Mouse (Mus musculus): ENCODE data around the gene Nhs. TPM values are rescaled to one million over a fixed set of nuclear protein-coding genes. Genes with fewer than 3 reads are reported as not detected.

Gene Nhs
- polyA plus RNA-seq, 1 experiment from 2014 or later = 2.8 TPM

DNA sequence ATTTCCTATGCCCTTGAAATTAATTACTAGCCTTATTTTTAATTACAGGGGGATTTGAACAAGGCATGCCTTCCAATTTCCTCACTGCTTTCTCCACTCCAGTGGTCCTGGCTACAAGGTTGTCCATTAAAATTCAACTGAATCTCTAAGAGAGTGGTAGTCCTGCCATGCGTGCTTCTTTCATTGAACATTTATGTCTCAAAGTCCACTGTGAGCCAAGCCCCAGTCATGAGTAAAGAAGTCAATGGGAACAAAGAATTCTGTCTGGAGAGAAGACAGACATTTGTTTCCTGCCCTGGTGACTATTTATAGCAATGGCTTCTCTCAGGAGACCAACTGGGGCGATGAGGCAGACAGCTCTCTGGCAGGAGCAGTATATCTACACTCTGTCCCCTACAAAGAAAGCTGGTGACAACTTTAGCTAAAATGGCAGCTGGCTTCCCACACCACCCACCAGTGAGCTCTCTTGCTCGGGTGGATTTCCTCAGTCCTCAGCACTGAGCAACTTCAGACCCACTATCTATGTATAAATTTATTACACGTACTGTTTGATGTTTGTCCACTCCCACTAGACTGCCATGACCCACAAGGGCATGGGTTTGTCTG, 182.2 kb downstream of the Nhs start:
- Histone ChIP-seq H3K4me1 (replicated peaks; ENCODE audit: insufficient read depth, low read length) (no peaks in the 10 kb centered on the region), H3K4me2 (ENCODE audit: low read length) (no peak overlapping the region), H3K27me3 (ENCODE audit: insufficient read depth, low read length) (no peaks in the 10 kb centered on the region), H3K36me3 (ENCODE audit: insufficient read depth, low read length) (no peaks in the 10 kb centered on the region), H3K27ac (0 out of 2 replicates have a peak overlapping the region, but pooled peaks have one; percentile 16), H3K9ac (ENCODE audit: low read depth, low read length) (no peak overlapping the region), H3K4me3 (replicated peaks; ENCODE audit: low read depth, low read length) (no peak overlapping the region), H3K9me3 (replicated peaks; ENCODE audit: low read length) (no peaks in the 10 kb centered on the region)
- DNase-seq (ENCODE audit: low spot score) = no peak
- ATAC-seq (replicated peaks; ENCODE audit: low FRiP score, low read depth) = no peak
- WGBS = 56% methylated on average over 4 of the region's 4 CpGs
- no peak for TF ChIP-seq CTCF (IDR thresholded peaks at IDR 0.05; ENCODE audit: low read depth)

DNA sequence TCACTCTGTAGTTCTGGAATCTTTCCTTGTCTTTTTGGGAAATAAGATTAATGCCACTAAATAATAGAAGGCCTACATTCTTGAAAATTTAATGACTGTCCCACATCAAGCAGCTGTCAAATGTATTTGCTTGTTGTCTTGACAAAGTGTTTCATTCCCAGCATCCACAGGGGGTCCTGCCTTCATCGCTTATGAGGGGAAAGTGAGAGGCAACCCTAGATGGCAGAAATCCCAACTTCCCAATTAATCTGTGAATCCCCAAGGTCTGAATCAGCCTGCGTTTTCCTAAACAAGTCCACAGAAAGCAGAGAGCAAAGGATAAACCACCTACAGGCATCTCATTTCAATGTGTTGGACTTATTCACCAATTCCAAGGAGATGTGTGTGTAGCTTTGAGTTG, 183.2 kb downstream of the Nhs start:
- H3K27me3 ChIP-seq (ENCODE audit: insufficient read depth, low read length) = no peaks in the 10 kb centered on the region
- no peak overlapping the region for H3K27ac ChIP-seq
- no peak for TF ChIP-seq CTCF (IDR thresholded peaks at IDR 0.05; ENCODE audit: low read depth)
- no peak overlapping the region for H3K9ac ChIP-seq (ENCODE audit: low read depth, low read length)
- WGBS = 81% methylated on average over 2 of the region's 2 CpGs
- ATAC-seq (replicated peaks; ENCODE audit: low FRiP score, low read depth) = no peak
- H3K36me3 ChIP-seq (ENCODE audit: insufficient read depth, low read length) = no peaks in the 10 kb centered on the region
- no peak for DNase-seq (ENCODE audit: low spot score)
- H3K4me2 ChIP-seq (ENCODE audit: low read length) = no peak overlapping the region
- H3K9me3 ChIP-seq (replicated peaks; ENCODE audit: low read length) = no peaks in the 10 kb centered on the region
- no peaks in the 10 kb centered on the region for H3K4me1 ChIP-seq (replicated peaks; ENCODE audit: insufficient read depth, low read length)
- no peak overlapping the region for H3K4me3 ChIP-seq (replicated peaks; ENCODE audit: low read depth, low read length)

DNA sequence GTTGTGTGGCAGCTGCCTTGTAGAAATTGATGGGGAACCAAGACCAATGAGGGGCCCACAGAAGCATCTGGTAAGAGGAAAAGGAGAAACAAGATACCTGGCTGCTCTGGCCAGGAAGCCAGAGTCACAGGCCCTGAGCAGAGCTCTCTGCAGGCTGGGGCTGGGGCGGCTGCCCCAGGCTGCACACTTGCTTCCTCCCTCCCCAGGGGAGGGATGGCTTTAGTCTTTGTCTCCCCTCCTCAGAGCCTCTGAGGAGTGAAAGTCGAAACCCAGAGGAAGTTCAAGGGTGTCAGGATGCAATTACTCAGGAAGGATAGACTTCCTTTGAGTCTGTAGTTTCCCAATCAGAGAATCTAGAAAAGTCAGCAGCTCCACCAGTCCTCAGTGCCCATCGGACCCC, 186.0 kb downstream of the Nhs start:
- H3K4me1 ChIP-seq (replicated peaks; ENCODE audit: insufficient read depth, low read length) = no peaks in the 10 kb centered on the region
- ATAC-seq (replicated peaks; ENCODE audit: low FRiP score, low read depth) (no peak), DNase-seq (ENCODE audit: low spot score) (peak; percentile 48)
- H3K9ac ChIP-seq (ENCODE audit: low read depth, low read length) = no peak overlapping the region
- H3K4me3 ChIP-seq (replicated peaks; ENCODE audit: low read depth, low read length) = no peak overlapping the region
- TF ChIP-seq CTCF (IDR thresholded peaks at IDR 0.05; ENCODE audit: low read depth) = no peak
- H3K4me2 ChIP-seq (ENCODE audit: low read length) = no peak overlapping the region
- H3K27me3 ChIP-seq (ENCODE audit: insufficient read depth, low read length) = no peaks in the 10 kb centered on the region
- no peaks in the 10 kb centered on the region for H3K36me3 ChIP-seq (ENCODE audit: insufficient read depth, low read length)
- WGBS = 44% methylated on average over 3 of the region's 3 CpGs
- H3K27ac ChIP-seq = no peak overlapping the region
- H3K9me3 ChIP-seq (replicated peaks; ENCODE audit: low read length) = no peaks in the 10 kb centered on the region

DNA sequence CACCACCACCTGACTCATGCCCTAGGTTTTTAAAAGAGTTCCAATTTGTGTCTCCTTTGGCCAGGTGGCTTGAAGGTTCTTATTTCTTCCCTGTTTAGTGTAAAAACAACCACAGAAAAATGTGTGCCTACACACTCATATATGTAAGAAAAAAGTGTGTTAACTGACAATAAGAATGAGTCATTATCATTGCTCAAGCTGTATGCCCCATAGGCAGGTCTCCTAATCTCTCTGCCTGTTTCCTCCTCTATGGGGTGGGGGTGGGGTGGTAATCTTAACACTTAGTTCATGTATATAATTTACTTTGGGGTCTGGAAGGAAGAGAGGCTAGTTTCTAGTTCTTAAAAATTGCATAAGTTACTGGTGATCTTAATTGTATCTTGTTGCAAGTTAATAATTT, 186.8 kb downstream of the Nhs start:
- Histone ChIP-seq H3K9ac (ENCODE audit: low read depth, low read length) (no peak overlapping the region), H3K4me2 (ENCODE audit: low read length) (no peak overlapping the region), H3K4me3 (replicated peaks; ENCODE audit: low read depth, low read length) (no peak overlapping the region), H3K36me3 (ENCODE audit: insufficient read depth, low read length) (no peaks in the 10 kb centered on the region), H3K9me3 (replicated peaks; ENCODE audit: low read length) (no peaks in the 10 kb centered on the region), H3K27me3 (ENCODE audit: insufficient read depth, low read length) (no peaks in the 10 kb centered on the region), H3K4me1 (replicated peaks; ENCODE audit: insufficient read depth, low read length) (no peaks in the 10 kb centered on the region), H3K27ac (no peak overlapping the region)
- no peak for TF ChIP-seq CTCF (IDR thresholded peaks at IDR 0.05; ENCODE audit: low read depth)
- DNase-seq (ENCODE audit: low spot score) (no peak), ATAC-seq (replicated peaks; ENCODE audit: low FRiP score, low read depth) (no peak)

DNA sequence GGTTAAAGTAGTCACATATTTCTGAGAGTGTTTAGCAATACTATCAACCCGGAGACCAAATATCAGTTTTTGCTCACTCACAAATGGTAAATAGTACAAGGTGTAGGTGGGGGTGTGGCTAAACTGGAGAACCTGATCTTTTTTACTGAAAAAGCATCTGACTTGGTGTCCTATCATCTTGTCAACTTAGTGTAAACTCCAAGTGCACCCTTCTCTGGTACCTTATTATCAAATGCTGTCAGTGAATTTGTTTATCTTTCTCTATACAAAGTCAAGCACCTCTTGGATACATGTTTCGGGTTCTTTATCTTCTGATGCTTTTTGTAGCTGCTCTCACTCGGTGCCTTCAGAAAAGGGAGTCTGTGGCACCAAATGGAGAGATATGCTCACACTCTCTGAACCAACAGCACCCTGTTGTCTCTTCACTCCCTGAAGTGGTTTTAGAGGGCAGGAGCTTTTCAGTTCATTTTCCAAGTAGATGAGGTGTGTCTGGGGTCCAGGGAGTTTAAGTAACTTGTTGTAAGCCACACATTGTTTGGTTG, 187.5 kb downstream of the Nhs start:
- 86% methylated on average over 3 of the region's 3 CpGs for WGBS
- H3K9ac ChIP-seq (ENCODE audit: low read depth, low read length) = no peak overlapping the region
- no peaks in the 10 kb centered on the region for H3K36me3 ChIP-seq (ENCODE audit: insufficient read depth, low read length)
- no peak overlapping the region for H3K4me2 ChIP-seq (ENCODE audit: low read length)
- ATAC-seq (replicated peaks; ENCODE audit: low FRiP score, low read depth) = no peak
- H3K9me3 ChIP-seq (replicated peaks; ENCODE audit: low read length) = no peaks in the 10 kb centered on the region
- no peak for DNase-seq (ENCODE audit: low spot score)
- no peaks in the 10 kb centered on the region for H3K27me3 ChIP-seq (ENCODE audit: insufficient read depth, low read length)
- no peak for TF ChIP-seq CTCF (IDR thresholded peaks at IDR 0.05; ENCODE audit: low read depth)
- H3K27ac ChIP-seq = no peak overlapping the region
- H3K4me1 ChIP-seq (replicated peaks; ENCODE audit: insufficient read depth, low read length) = no peaks in the 10 kb centered on the region
- H3K4me3 ChIP-seq (replicated peaks; ENCODE audit: low read depth, low read length) = no peak overlapping the region

DNA sequence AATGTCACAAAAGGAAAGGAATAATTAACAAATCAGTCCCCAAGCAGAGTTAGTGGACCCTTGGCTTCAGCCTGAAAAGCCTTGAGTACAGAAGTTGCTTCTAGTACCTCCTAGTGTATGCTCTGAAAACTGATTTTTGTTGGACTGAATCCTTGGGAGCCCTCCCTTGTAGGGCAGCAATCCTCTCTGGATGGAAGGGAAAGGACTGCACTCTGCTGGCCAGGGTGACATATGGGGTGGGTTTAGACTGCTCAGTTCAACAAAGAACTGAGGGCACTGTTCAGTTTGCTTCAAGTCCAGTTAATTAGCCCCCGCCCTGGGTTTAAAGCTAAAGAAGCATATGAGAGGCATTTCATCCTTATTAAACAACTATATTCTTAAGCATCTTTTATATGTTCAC, 188.4 kb downstream of the Nhs start:
- no peak for TF ChIP-seq CTCF (IDR thresholded peaks at IDR 0.05; ENCODE audit: low read depth)
- Histone ChIP-seq H3K27ac (no peak overlapping the region), H3K4me2 (ENCODE audit: low read length) (no peak overlapping the region), H3K9me3 (replicated peaks; ENCODE audit: low read length) (no peaks in the 10 kb centered on the region), H3K27me3 (ENCODE audit: insufficient read depth, low read length) (no peaks in the 10 kb centered on the region), H3K9ac (ENCODE audit: low read depth, low read length) (no peak overlapping the region), H3K4me3 (replicated peaks; ENCODE audit: low read depth, low read length) (no peak overlapping the region), H3K36me3 (ENCODE audit: insufficient read depth, low read length) (no peaks in the 10 kb centered on the region), H3K4me1 (replicated peaks; ENCODE audit: insufficient read depth, low read length) (no peaks in the 10 kb centered on the region)
- ATAC-seq (replicated peaks; ENCODE audit: low FRiP score, low read depth) (no peak), DNase-seq (ENCODE audit: low spot score) (no peak)
- WGBS = 97% methylated on average over 1 of the region's 1 CpGs

DNA sequence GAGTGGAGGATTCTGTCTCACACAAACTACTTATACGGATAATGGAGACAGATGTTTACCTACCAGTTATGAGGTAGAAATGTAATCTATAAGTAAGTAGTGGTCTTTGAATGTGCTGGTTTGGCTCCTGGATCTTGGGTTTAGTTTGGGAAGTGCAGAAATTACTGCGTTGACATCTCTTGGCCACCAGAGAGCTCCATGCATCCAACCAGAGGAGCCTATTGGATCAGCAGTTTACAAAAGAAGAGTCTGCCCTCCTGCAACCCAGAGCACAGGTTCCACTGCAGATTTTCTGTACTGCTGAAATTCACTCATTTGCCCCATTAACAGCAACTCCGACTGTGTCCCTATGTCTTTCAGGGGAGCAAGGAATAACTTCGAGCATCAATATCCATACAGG, 191.8 kb downstream of the Nhs start:
- 0 out of 2 replicates have a peak, but pooled peaks have one; percentile 29 for ATAC-seq (replicated peaks; ENCODE audit: low FRiP score, low read depth)
- Histone ChIP-seq H3K36me3 (ENCODE audit: insufficient read depth, low read length) (no peaks in the 10 kb centered on the region), H3K27me3 (ENCODE audit: insufficient read depth, low read length) (no peaks in the 10 kb centered on the region), H3K9ac (ENCODE audit: low read depth, low read length) (no peak overlapping the region), H3K27ac (no peak overlapping the region), H3K4me2 (ENCODE audit: low read length) (no peak overlapping the region), H3K4me3 (replicated peaks; ENCODE audit: low read depth, low read length) (no peak overlapping the region), H3K4me1 (replicated peaks; ENCODE audit: insufficient read depth, low read length) (no peaks in the 10 kb centered on the region), H3K9me3 (replicated peaks; ENCODE audit: low read length) (no peaks in the 10 kb centered on the region)
- peak; percentile 71 for TF ChIP-seq CTCF (IDR thresholded peaks at IDR 0.05; ENCODE audit: low read depth)
- 42% methylated on average over 4 of the region's 4 CpGs for WGBS
- DNase-seq (ENCODE audit: low spot score) = peak; percentile 57
